In genomic region chrX:10484872-10485569, GRCm38 (mm10) we compare ENCODE assay signal across 8 mouse cellular contexts. TPM values are rescaled to one million over a fixed set of nuclear protein-coding genes. Genes with fewer than 3 reads are reported as not detected.
DNase-seq lines count a peak whose midpoint lies in the region; ATAC-seq lines count a peak whose summit lies in the region.

TSS of gene Tspan7 (plus strand) at chrX:10485158.

- H3K27me3 ChIP-seq in forebrain, embryonic 10.5 days (ENCODE audit: poor library complexity, severe bottlenecking), result peaks cover 6% of the 10 kb centered on the region; the same call in 1 of the 2 replicates
- H3K27me3 ChIP-seq in heart, embryonic 11.5 days (ENCODE audit: control insufficient read depth, insufficient read depth, low read length), result peaks cover 3% of the 10 kb centered on the region; the same call in 1 of the 2 replicates
- no peaks in the 10 kb centered on the region for H3K27me3 ChIP-seq in kidney, embryonic 14.5 days (ENCODE audit: control insufficient read depth, insufficient read depth, low read length)
- H3K27me3 ChIP-seq in midbrain, embryonic 16.5 days (ENCODE audit: control insufficient read depth, insufficient read depth, low read depth, low read length), result no peaks in the 10 kb centered on the region
- H3K27me3 ChIP-seq in stomach, embryonic 16.5 days (ENCODE audit: control insufficient read depth, insufficient read depth, low read length), result no peaks in the 10 kb centered on the region

- ATAC-seq in heart, embryonic 11.5 days (replicated peaks; ENCODE audit: insufficient number of reproducible peaks, low FRiP score, low TSS enrichment), result peak; percentile 71; the same call in 1 of the 2 replicates
- ATAC-seq in kidney, embryonic 14.5 days (ENCODE audit: low FRiP score, low TSS enrichment), result peak; percentile 84
- peak; percentile 83 for ATAC-seq in midbrain, embryonic 16.5 days
- ATAC-seq in stomach, embryonic 16.5 days (ENCODE audit: insufficient read depth, low FRiP score), result peak; percentile 81; the same call in 1 of the 2 replicates

- WGBS in forebrain, embryonic 10.5 days, result 9% methylated on average over 30 of the region's 41 CpGs
- WGBS in heart, embryonic 11.5 days (ENCODE audit: insufficient replicate concordance), result 10% methylated on average over 28 of the region's 41 CpGs
- WGBS in kidney, embryonic 14.5 days, result 18% methylated on average over 29 of the region's 41 CpGs
- 17% methylated on average over 31 of the region's 41 CpGs for WGBS in midbrain, embryonic 16.5 days
- 18% methylated on average over 28 of the region's 41 CpGs for WGBS in stomach, embryonic 16.5 days

- H3K4me1 ChIP-seq in forebrain, embryonic 10.5 days, result peaks cover 5% of the 10 kb centered on the region; the same call in 1 of the 2 replicates
- no peaks in the 10 kb centered on the region for H3K4me1 ChIP-seq in heart, embryonic 11.5 days (ENCODE audit: control insufficient read depth, insufficient read depth, low read length)
- H3K4me1 ChIP-seq in kidney, embryonic 14.5 days (ENCODE audit: control insufficient read depth, insufficient read depth, low read length), result no peaks in the 10 kb centered on the region; the same call in 1 of the 2 replicates
- H3K4me1 ChIP-seq in midbrain, embryonic 16.5 days (ENCODE audit: control insufficient read depth, insufficient read depth, low read length), result no peaks in the 10 kb centered on the region
- H3K4me1 ChIP-seq in stomach, embryonic 16.5 days (ENCODE audit: control insufficient read depth, insufficient read depth, low read length), result no peaks in the 10 kb centered on the region

- DNase-seq in left cerebral cortex, adult 18-20 months (ENCODE audit: low spot score in 2 of 2), result peak; percentile 48 to 53
- no peak for DNase-seq in left cerebral cortex, adult 11 months (ENCODE audit: low spot score)
- DNase-seq in forebrain, embryonic 10.5 days (ENCODE audit: extremely low spot score, low spot score), result peak; percentile 56
- peak; percentile 60 for DNase-seq in liver

- no peaks in the 10 kb centered on the region for H3K36me3 ChIP-seq in forebrain, embryonic 10.5 days (replicated peaks)
- H3K36me3 ChIP-seq in heart, embryonic 11.5 days (ENCODE audit: control insufficient read depth, insufficient read depth, low read length), result no peaks in the 10 kb centered on the region
- no peaks in the 10 kb centered on the region for H3K36me3 ChIP-seq in kidney, embryonic 14.5 days (ENCODE audit: control insufficient read depth, insufficient read depth, low read length)
- H3K36me3 ChIP-seq in midbrain, embryonic 16.5 days (ENCODE audit: control insufficient read depth, insufficient read depth, low read length), result no peaks in the 10 kb centered on the region
- H3K36me3 ChIP-seq in stomach, embryonic 16.5 days (ENCODE audit: control insufficient read depth, insufficient read depth, low read length), result no peaks in the 10 kb centered on the region

- no peaks in the 10 kb centered on the region for H3K9me3 ChIP-seq in forebrain, embryonic 10.5 days
- H3K9me3 ChIP-seq in heart, embryonic 11.5 days (replicated peaks; ENCODE audit: control insufficient read depth, low read length), result no peaks in the 10 kb centered on the region
- no peaks in the 10 kb centered on the region for H3K9me3 ChIP-seq in kidney, embryonic 14.5 days (ENCODE audit: control insufficient read depth, low read length)
- H3K9me3 ChIP-seq in midbrain, embryonic 16.5 days (replicated peaks; ENCODE audit: control insufficient read depth, low read length, poor library complexity, severe bottlenecking), result no peaks in the 10 kb centered on the region
- no peaks in the 10 kb centered on the region for H3K9me3 ChIP-seq in stomach, embryonic 16.5 days (replicated peaks; ENCODE audit: control insufficient read depth, low read length)

- peak within 1 kb of the TSS; percentile 57 for H3K4me3 ChIP-seq in forebrain, embryonic 10.5 days
- peak within 1 kb of the TSS; percentile 50 for H3K4me3 ChIP-seq in heart, embryonic 11.5 days (ENCODE audit: low read depth, low read length)
- peak within 1 kb of the TSS; percentile 52 for H3K4me3 ChIP-seq in kidney, embryonic 14.5 days (ENCODE audit: low read length)
- H3K4me3 ChIP-seq in midbrain, embryonic 16.5 days (ENCODE audit: low read depth, low read length), result peak within 1 kb of the TSS; percentile 49
- H3K4me3 ChIP-seq in stomach, embryonic 16.5 days (replicated peaks; ENCODE audit: low read length), result peak within 1 kb of the TSS; percentile 60

- peak within 1 kb of the TSS; percentile 83 for H3K27ac ChIP-seq in forebrain, embryonic 10.5 days
- no peak within 1 kb of the TSS for H3K27ac ChIP-seq in heart, embryonic 11.5 days (ENCODE audit: low read depth, low read length)
- no peak within 1 kb of the TSS for H3K27ac ChIP-seq in kidney, embryonic 14.5 days (ENCODE audit: low read depth, low read length)
- peak within 1 kb of the TSS; percentile 84 for H3K27ac ChIP-seq in midbrain, embryonic 16.5 days (ENCODE audit: low read length)
- H3K27ac ChIP-seq in stomach, embryonic 16.5 days (ENCODE audit: low read length), result no peak within 1 kb of the TSS; the same call in 1 of the 2 replicates

- peak within 1 kb of the TSS; percentile 64 for H3K4me2 ChIP-seq in heart, embryonic 11.5 days
- H3K4me2 ChIP-seq in kidney, embryonic 14.5 days (replicated peaks; ENCODE audit: low read depth, low read length), result peak within 1 kb of the TSS; percentile 51
- peak within 1 kb of the TSS; percentile 57 for H3K4me2 ChIP-seq in midbrain, embryonic 16.5 days (ENCODE audit: low read length)
- H3K4me2 ChIP-seq in stomach, embryonic 16.5 days (ENCODE audit: low read depth, low read length), result peak within 1 kb of the TSS; percentile 67

- peak within 1 kb of the TSS; percentile 59 for H3K9ac ChIP-seq in heart, embryonic 11.5 days (ENCODE audit: low read depth, low read length)
- peak within 1 kb of the TSS; percentile 58 for H3K9ac ChIP-seq in kidney, embryonic 14.5 days (ENCODE audit: low read depth, low read length)
- H3K9ac ChIP-seq in midbrain, embryonic 16.5 days (ENCODE audit: low read depth, low read length), result peak within 1 kb of the TSS; percentile 73
- H3K9ac ChIP-seq in stomach, embryonic 16.5 days (ENCODE audit: low read length), result peak within 1 kb of the TSS; percentile 63

RNA-seq across cellular contexts. Expression of gene Tspan7, which starts in this region (rescaled TPM):
- 1,000 to 10,000 TPM; 1,249 to 1,400 TPM for total RNA-seq in left cerebral cortex, adult 18-20 months (2021)
- 69.0 and 71.9 TPM in 2 replicates for polyA plus RNA-seq in forebrain, embryonic 10.5 days (2016; fragmentation: Nextera tagmentation; extraction: Ambion mirVana)
- 74.7 and 80.8 TPM in 2 replicates for polyA plus RNA-seq in heart, embryonic 11.5 days (2014; fragmentation: Nextera tagmentation; extraction: Ambion mirVana)
- 85.0 and 101 TPM in 2 replicates for polyA plus RNA-seq in kidney, embryonic 14.5 days (2014; fragmentation: Nextera tagmentation; extraction: Ambion mirVana)
- polyA plus RNA-seq in midbrain, embryonic 16.5 days (2015; fragmentation: Nextera tagmentation; extraction: Ambion mirVana), result 471 and 549 TPM in 2 replicates
- polyA plus RNA-seq in stomach, embryonic 16.5 days (2015; fragmentation: Nextera tagmentation; extraction: Ambion mirVana), result 113 and 122 TPM in 2 replicates

Comparison
In these comparisons a context has a peak if more than half of its experiments do, and no peak if none do; other contexts are left out.
1. H3K27ac ChIP-seq: peak in forebrain, embryonic 10.5 days (single experiment) and midbrain, embryonic 16.5 days (single experiment); none in heart, embryonic 11.5 days (single experiment), kidney, embryonic 14.5 days (single experiment) and stomach, embryonic 16.5 days (single experiment).
2. Peak in every context shown above with its lines, with median percentiles within 50 percentile points of each other: H3K4me3 ChIP-seq, ATAC-seq, H3K4me2 ChIP-seq and H3K9ac ChIP-seq.